Mouse (Mus musculus) stomach, postnatal 0 days (tissue): Measurements from ENCODE around the gene Bckdha.

Experiments
- CTCF ChIP-seq: IDR thresholded peaks from 2 replicates; pipeline ENCODE4 v1.5.1; 2016; ENCODE audit warnings: antibody characterized with exemption, low read depth, mild to moderate bottlenecking, moderate library complexity
- EP300 ChIP-seq: optimal IDR thresholded peaks from 2 replicates; pipeline ENCODE3; 2016; ENCODE audit warnings: antibody characterized with exemption

DNA sequence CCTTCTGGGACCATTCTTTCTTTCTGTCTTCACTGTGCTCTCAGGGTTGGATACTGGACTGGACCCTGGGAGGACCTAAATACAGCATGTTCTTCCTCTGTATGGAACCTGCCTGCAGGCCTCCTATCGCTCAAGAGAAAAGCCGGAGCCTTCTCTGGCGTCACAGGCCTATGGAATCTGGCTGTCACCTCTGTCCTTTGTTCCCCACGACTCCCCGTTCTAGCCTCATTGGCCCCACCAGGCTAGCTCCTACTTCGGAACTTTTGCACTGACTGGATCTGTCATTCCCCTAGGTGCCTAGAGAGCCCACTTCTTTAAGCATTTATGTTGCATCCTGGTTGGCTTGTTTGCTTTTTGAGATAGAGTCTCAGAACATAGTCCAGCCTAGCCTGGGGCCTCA, 25.9 kb upstream of the Bckdha start:
- TF ChIP-seq CTCF (no peak), EP300 (no peak)
